Mouse (Mus musculus): ENCODE measurements at regions not wholly inside any gene's neighbourhood (a gene's known extent, or its start where the extent isn't known, plus 50 kb on each side); places are given as distances from the start of the nearest gene placed in this dataset.
"Not testable (repeated sequence)": the region's sequence is repeated elsewhere in the genome, so short reads cannot be mapped to it uniquely, and the experiment has no call there.

DNA sequence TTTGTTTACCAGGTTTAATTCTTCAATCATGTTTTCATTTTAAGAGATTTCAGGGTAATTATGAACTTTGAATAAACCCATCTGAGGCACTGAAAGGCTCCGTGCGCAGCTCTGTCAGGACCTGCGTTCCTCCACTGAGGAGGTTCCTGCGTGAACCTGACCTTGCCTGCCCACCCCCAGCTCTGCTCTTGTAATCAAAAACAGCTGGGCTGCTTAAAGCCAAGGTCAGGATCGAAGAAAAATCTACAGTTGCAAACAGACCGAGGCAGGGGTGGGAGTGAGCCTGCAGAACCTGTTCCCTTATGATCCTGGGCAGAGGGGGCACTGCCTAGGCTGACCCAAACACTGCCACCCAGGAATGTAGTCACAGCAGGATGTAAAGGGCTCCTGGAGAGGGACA lies 134.8 kb upstream of the Bcor start:
- no peak for DNase-seq (ENCODE audit: low spot score in 2 of 2)

DNA sequence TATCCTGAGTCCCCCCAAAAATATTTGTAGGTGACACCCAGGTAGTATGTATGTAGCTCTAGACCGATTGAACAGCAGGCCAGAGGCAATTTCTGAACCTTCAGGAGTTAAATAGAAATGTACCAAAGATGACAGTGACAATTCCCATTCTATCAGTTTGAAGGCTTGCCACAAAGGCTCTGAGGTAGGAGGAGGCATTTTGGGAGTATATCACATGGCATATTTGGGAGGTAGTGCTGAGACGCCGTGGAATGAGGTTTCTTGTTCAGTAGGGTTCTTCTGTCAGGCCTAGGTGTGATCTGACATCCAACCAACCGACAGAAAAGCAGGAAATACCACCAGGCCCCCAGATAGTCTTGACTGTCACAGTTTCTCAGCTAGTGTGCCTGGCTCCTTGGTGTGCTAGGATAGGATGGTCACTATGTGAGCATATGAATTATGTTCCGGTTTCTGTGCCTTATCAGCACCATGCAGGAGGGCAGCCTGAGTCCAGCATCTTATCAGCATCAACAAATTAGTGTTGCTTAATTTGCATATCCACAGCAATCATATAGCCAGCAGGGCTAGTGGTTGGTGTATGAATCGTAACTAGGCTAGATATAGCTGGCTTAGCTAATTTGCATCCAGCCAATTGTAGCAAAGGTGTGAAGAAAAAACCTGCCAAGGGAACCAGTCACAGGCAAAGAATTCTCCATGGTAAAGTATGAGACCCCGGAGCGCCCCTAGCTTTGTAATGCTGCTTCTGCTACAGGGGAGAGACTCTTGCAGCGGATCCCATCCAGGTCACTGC lies 136.3 kb upstream of the Bcor start:
- DNase-seq (ENCODE audit: low spot score in 2 of 2), result no peak

- DNase-seq (ENCODE audit: low spot score in 2 of 2), result peak; percentile 16 to 67
Measured at GRCm38 (mm10) chrX:12298609-12299008, 138.5 kb upstream of the Bcor start.

DNA sequence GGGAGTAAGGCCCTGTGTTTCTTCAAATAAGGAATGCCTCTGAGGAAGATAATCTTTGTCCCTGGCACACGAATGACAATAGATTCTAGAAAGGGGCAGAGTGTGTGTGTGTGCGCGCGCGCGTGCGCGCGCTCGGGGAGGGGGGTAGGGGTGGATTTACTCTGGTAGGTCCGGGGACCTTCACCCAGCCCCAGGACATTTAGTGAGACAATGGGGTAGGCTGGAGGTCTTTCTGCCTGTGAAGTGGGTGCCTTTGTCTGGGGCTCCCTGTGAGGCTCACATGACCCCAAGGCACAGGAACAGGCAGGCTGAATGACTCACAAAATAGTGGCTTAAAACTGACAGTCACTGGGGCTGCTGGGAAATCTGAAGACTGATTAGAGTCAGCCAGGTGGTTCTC lies 139.1 kb upstream of the Bcor start:
- no peak for DNase-seq (ENCODE audit: low spot score in 2 of 2)

GRCm38 (mm10) chrX:12304678-12305077 lies 144.5 kb upstream of the Bcor start:
- peak in 1 of 2 experiments; percentile 28 for DNase-seq (ENCODE audit: low spot score in 2 of 2)

DNA sequence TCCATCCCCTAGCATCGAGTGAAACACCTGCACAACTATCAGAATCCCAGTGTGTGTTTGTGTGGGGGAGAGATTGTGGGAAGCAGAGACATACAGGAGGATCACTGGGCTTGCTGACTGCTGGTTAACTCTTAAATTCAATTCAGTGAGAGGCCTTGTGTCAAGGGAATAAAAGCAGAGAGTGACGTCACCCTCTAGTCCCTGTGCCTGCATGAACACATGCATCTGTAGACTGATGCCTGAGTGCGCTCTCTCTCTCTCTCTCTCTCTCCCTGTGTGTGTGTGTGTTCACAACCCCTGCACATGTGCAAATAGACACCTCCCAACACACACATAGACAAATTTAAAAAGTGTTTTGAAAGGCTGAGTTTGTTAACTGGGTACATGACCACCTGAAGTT lies 146.8 kb upstream of the Bcor start:
- no peak for DNase-seq (ENCODE audit: low spot score in 2 of 2)

DNA sequence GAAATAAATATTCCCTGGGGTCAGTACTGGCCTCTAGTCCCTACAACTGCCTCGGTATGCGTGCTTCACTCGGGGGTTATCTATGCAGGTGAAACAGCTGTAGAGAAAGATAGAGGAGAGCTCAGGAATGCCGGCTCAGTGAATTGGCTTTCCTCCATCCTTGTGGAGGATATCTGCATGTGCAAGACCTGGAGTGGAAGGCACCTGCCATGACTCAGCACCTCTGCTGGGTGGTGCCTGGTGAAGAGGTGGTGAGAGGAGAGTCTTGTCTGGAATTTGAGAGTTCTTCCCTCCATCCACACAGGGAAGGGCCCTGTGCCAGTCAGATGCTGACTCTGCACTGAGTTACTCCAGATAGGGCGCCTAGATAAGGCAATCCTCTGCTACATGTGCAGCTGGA lies 152.4 kb upstream of the Bcor start:
- DNase-seq (ENCODE audit: low spot score in 2 of 2), result no peak

DNA sequence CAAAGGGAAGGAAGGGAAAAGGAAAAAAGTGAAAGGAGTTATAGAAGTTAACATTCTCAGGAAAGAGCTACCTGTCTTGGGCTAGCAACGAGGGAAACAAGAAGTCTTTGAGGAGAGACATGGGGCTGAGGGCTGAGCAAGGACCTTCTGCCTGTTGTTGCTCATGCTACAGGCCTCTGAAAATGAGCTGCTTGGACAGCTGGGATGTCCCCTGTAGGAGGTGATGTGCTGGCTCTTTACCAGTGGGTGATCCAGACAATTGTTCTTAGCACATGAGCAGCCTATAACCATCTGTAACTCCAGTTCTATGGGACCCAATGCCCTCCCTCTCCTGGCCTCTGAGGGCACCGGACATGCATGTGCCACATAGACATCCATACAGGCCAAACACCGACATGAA lies 155.5 kb upstream of the Bcor start:
- no peak for DNase-seq (ENCODE audit: low spot score in 2 of 2)

- DNase-seq (ENCODE audit: low spot score in 2 of 2), result not testable (repeated sequence)
Measured at GRCm38 (mm10) chrX:12317488-12317887, 157.3 kb upstream of the Bcor start.

DNA sequence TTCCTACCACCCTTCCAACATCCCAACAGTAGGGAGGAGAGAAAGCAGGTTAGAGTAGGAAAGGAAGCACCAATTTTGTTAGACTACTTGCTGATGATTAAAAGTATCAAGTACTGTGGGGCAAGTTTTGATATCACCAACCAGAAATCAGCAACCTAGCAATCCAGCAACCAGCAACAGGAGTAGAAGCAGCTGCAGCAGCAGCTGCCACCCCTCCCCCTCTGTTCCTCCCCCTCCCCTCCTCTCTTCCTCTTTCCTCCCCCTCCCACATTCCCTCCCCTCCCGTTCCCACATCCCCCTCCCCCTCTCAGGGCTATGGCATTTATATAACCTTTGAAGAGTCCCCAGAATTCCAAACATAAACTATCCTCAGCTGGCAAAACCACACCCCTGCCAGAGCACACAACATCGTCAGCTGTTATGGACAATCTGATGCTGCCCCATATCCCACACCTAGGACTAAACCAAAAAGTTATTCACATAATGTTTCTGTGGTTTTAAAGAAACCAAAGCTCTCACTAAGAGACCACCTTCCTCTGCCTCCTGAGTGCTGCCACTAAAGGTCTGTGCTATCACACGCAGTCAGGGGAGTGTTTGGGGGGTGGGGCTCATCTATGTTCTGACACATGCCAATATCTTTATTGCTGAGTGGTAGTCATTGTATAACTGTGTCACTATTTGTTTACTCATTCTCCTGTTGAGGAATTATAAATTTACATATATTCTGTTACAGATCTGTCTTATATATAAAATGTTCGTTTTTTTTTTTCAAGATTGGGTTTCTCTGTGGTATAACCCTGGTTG lies 158.9 kb upstream of the Bcor start:
- no peak for DNase-seq (ENCODE audit: low spot score in 2 of 2)

- DNase-seq (ENCODE audit: low spot score in 2 of 2), result no peak
Measured at GRCm38 (mm10) chrX:12322453-12322852, 162.3 kb upstream of the Bcor start.

DNA sequence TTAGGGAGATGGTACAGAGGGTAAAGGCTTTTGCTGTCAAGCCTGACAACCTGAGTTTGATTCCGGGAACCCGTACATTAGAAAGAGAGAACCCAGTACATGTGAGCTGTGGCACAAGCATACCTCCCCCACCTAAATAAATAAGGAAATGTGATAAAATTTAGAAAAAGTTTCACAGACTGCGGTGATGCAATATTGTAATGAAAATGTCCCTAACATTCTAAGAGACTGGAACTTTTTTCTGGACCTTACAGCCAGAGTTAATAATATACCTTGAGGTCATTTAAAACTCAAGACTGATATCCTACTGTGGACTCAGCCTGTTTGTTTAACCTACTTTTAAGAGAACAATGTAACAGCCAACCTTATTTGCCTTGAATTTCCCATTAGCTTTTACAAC lies 163.1 kb upstream of the Bcor start:
- DNase-seq (ENCODE audit: low spot score in 2 of 2), result no peak

DNA sequence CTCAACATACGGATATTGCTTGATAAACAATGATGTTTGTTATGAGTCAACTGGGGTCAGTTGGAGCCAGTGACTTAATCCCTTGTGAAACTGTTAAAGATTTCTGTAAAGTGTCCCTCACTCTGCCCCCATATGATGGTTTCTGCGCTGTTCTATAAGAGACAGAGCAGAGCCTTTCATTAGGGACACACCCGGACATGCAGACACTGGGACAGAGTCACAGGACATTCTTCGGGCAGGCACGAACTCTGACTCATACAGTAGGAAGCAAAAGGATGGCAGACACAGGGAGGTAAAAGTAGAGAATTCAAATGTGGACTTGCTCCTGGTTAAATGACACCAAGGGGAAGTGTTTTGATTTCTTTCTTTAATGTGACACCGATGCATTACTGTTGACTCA lies 163.7 kb upstream of the Bcor start:
- no peak for DNase-seq (ENCODE audit: low spot score in 2 of 2)

DNA sequence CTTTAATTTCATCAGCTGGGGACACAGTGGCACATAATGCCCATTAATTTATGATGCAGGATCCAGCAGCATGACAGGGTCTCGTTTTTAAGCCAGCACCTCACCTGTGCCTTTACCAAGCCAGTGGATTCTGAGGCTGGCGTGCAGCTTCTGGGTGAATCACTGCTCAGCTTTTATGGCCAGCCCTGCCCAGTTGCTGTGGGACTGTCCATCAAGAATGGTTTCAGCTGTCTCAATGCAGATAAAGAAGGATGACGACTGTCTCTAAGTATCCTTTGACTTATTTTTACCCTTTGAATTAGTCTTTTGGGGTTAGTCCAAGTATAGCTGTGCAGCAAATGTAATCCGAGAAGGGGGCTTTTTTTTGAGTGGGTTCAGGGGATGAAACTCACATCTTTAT lies 167.3 kb upstream of the Bcor start:
- DNase-seq (ENCODE audit: low spot score in 2 of 2), result no peak

DNA sequence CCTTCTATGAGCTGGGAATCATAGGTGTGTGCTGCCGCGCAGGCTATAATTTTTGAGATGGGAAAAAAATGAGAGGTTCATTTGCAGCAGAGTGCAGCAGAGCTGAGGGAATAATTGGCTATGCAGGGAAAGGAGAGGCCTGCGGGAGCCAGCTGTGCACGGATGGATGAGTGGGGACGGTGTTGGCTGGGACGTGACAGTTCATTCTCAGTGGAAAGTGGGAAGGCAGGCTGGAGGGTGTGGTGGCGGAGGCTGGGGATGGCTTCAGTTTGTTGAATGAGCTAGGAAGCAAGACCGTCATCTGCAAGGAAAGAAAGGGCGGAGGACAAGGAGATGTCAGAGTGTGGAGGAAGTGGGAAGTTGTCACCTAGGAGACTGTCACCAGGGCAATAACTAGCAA lies 180.4 kb upstream of the Bcor start:
- DNase-seq (ENCODE audit: low spot score in 2 of 2), result peak; percentile 31

- DNase-seq (ENCODE audit: low spot score in 2 of 2), result no peak
Measured at GRCm38 (mm10) chrX:12341356-12341965, 181.3 kb upstream of the Bcor start.

GRCm38 (mm10) chrX:12344805-12345555 lies 184.8 kb upstream of the Bcor start:
- DNase-seq (ENCODE audit: low spot score in 2 of 2), result no peak

GRCm38 (mm10) chrX:12346856-12347255 lies 186.7 kb upstream of the Bcor start:
- no peak for DNase-seq (ENCODE audit: low spot score in 2 of 2)

- no peak for DNase-seq (ENCODE audit: low spot score in 2 of 2)
Measured at GRCm38 (mm10) chrX:12348117-12348516, 188.0 kb upstream of the Bcor start.

GRCm38 (mm10) chrX:12354875-12355274 lies 194.7 kb upstream of the Bcor start:
- no peak for DNase-seq (ENCODE audit: low spot score in 2 of 2)

DNA sequence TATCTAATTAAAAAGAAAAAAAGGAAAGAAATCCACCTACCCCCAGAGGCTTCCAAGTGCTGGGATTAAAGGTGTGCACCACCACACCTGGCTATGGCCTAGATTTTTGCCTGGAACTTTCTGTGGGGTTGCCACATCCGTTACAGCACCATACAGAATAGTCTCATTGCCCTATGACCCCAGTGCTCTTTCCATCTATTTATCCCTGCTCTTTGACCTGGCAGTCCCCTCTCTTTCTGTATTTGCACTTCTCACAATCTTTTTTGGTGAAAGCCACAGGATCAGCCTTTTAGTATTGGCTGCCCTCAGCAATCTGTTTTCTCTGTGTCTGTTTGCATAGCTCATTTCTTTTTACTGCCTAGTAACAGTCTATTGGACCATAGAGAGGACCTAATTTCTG lies 197.9 kb upstream of the Bcor start:
- no peak for DNase-seq (ENCODE audit: low spot score in 2 of 2)

All from frontal cortex, postnatal 36 days (tissue).